Mouse (Mus musculus) small intestine, adult 2 months (tissue): ENCODE data around the gene Foxg1. TPM values are rescaled to one million over a fixed set of nuclear protein-coding genes. Genes with fewer than 3 reads are reported as not detected.

Experiments used
- H3K27ac ChIP-seq: fragments of 200-500 bp; 2 replicates; pipeline ENCODE4 v1.5.1; 2012; ENCODE audit warnings: low read depth, low read length, control low read depth, inconsistent platforms; ENCODE audit not compliant: insufficient read depth
- H3K27me3 ChIP-seq: fragments of 200-500 bp; 2 replicates; pipeline ENCODE4 v1.6.1; 2012; ENCODE audit warnings: mild to moderate bottlenecking, moderate library complexity, low read length, inconsistent platforms; ENCODE audit not compliant: control insufficient read depth, insufficient read depth
- H3K36me3 ChIP-seq: fragments of 200-500 bp; 2 replicates; pipeline ENCODE4 v1.6.1; 2012; ENCODE audit warnings: mild to moderate bottlenecking, low read length, control low read depth, inconsistent platforms; ENCODE audit not compliant: control insufficient read depth, insufficient read depth
- H3K4me1 ChIP-seq: fragments of 200-500 bp; 2 replicates; pipeline ENCODE4 v1.6.1; 2012; ENCODE audit warnings: low read length, inconsistent platforms, mixed read lengths; ENCODE audit not compliant: control insufficient read depth, insufficient read depth, insufficient read length
- H3K4me3 ChIP-seq: fragments of 200-500 bp; 2 replicates; pipeline ENCODE4 v1.5.1; 2012; ENCODE audit warnings: low read depth, mild to moderate bottlenecking, control low read depth, inconsistent platforms, low read length, moderate library complexity
- CTCF ChIP-seq: fragments of 200-500 bp; IDR thresholded peaks from 2 replicates; pipeline ENCODE4 v1.5.1; 2012; ENCODE audit warnings: low read depth, mild to moderate bottlenecking, control low read depth, inconsistent platforms, low read length, moderate library complexity, mixed read lengths; ENCODE audit not compliant: insufficient replicate concordance, insufficient read length; ENCODE audit errors: extremely low read depth
- POLR2A ChIP-seq: fragments of 200-500 bp; IDR thresholded peaks from 2 replicates; pipeline ENCODE4 v1.6.1; 2012; ENCODE audit warnings: low read depth, mild to moderate bottlenecking, control low read depth, inconsistent platforms, low read length, moderate library complexity
- WGBS: fragments of 180-500 bp; shearing (Covaris S2); methylation state at CpG from one replicate; pipeline ENCODE4 v1.1.7; 2018; 5-methylcytosine and 5-hydroxymethylcytosine counted together
- polyA plus RNA-seq: library from polyadenylated mRNA; depleted of rRNA; stranded (reverse); fragments of >200 nt; gene quantifications from 2 replicates; pipeline ENCODE4 v1.2.3, GENCODE M21; 2012; rRNA removed

Foxg1 gene
- polyA plus RNA-seq, 1 experiment, result not detected

GRCm38 (mm10) chr12:49401796-49402130, 19.3 kb downstream of the Foxg1 start:
- TF ChIP-seq POLR2A, result no peak
- TF ChIP-seq CTCF, result no peak
- Histone ChIP-seq H3K36me3 (no peaks in the 10 kb centered on the region), H3K27me3 (peaks cover 17% of the 10 kb centered on the region), H3K27ac (no peak overlapping the region), H3K4me3 (no peak overlapping the region), H3K4me1 (no peaks in the 10 kb centered on the region)
- 2% methylated on average over 5 of the region's 5 CpGs for WGBS

DNA sequence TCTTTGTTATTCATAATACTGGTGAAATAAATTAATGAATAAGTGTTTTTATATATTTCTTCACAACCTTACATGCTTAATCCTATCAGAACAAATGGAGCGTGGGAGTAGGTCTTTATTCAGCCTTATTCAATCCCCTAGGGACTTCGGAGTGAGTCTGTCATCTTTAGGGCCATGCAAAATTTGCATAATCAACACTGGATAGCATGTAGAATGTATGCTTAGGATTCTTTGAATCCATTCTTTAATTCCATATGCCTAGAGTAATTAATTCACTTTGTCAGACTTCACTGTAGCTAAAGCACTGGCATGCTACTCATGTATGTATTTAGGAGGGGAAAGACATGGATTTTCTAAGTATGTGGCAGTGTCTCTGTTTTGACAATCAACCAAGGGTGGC, 27.4 kb downstream of the Foxg1 start:
- WGBS, result 78% methylated on average over 2 of the region's 2 CpGs
- H3K4me1 ChIP-seq, result no peaks in the 10 kb centered on the region
- H3K27ac ChIP-seq, result no peak overlapping the region
- no peak for TF ChIP-seq CTCF
- no peak for TF ChIP-seq POLR2A
- no peaks in the 10 kb centered on the region for H3K27me3 ChIP-seq
- no peaks in the 10 kb centered on the region for H3K36me3 ChIP-seq
- H3K4me3 ChIP-seq, result no peak overlapping the region

GRCm38 (mm10) chr12:49417963-49418362, 35.5 kb downstream of the Foxg1 start:
- 62% methylated on average over 3 of the region's 3 CpGs for WGBS
- H3K27me3 ChIP-seq, result no peaks in the 10 kb centered on the region
- no peak overlapping the region for H3K27ac ChIP-seq
- TF ChIP-seq CTCF, result no peak
- TF ChIP-seq POLR2A, result no peak
- H3K4me3 ChIP-seq, result no peak overlapping the region
- H3K4me1 ChIP-seq, result no peaks in the 10 kb centered on the region
- H3K36me3 ChIP-seq, result no peaks in the 10 kb centered on the region

Other genes with a start within 250 kb of the Foxg1 start
- not detected in 2 replicates for gene Gm43517, start 2.5 kb downstream of the Foxg1 start, polyA plus RNA-seq